Mouse (Mus musculus) erythroid progenitor cell, adult 5-6 weeks (primary cell): ENCODE measurements around the gene Preb. TPM values are rescaled to one million over a fixed set of nuclear protein-coding genes. Genes with fewer than 3 reads are reported as not detected.

ENCODE experiments used
- ATAC-seq: replicated peaks from 2 replicates; pipeline ENCODE4 v1.8.0; 2016; ENCODE audit warnings: moderate number of reproducible peaks, mild to moderate bottlenecking, moderate TSS enrichment, inconsistent platforms; ENCODE audit not compliant: poor library complexity, low FRiP score, severe bottlenecking
- total RNA-seq, 2 experiments: library from RNA; stranded (forward) in 1 of 2; stranded (reverse) in 1 of 2; fragments of 150-400 nt in 1 of 2; fragments of 186-747, 209-891 nt in 1 of 2; gene quantifications; 2 replicates each; pipeline versions ENCODE4 v1.2.3 to v1.2.4; 2015 to 2017; ENCODE audit warnings: low replicate concordance in 2 of 2

Gene Preb
- total RNA-seq, 2 experiments from 2014 or later: 8.2 to 42.3 TPM

GRCm38 (mm10) chr5:30957891-30958290 lies 2.3 kb downstream of the Preb start:
- ATAC-seq: no peak

GRCm38 (mm10) chr5:30955751-30956150 lies 4.4 kb downstream of the Preb start:
- ATAC-seq: no peak

GRCm38 (mm10) chr5:30954556-30954955 lies 5.6 kb downstream of the Preb start:
- no peak for ATAC-seq

- ATAC-seq: no peak
Observed at GRCm38 (mm10) chr5:30954065-30954464, 6.1 kb downstream of the Preb start.

GRCm38 (mm10) chr5:30952551-30952950 lies 7.6 kb downstream of the Preb start:
- no peak for ATAC-seq

- ATAC-seq: no peak
Observed at GRCm38 (mm10) chr5:30951706-30952105, 8.5 kb downstream of the Preb start.

GRCm38 (mm10) chr5:30950922-30951321 lies 9.2 kb downstream of the Preb start:
- ATAC-seq: no peak

GRCm38 (mm10) chr5:30950451-30950850 lies 9.7 kb downstream of the Preb start:
- ATAC-seq: no peak

- peak; percentile 86 for ATAC-seq
Observed at GRCm38 (mm10) chr5:30949654-30950326, 10.4 kb downstream of the Preb start.

GRCm38 (mm10) chr5:30948620-30949019 lies 11.5 kb downstream of the Preb start:
- no peak for ATAC-seq

- no peak for ATAC-seq
Observed at GRCm38 (mm10) chr5:30944956-30945781, 15.0 kb downstream of the Preb start, which contains the start of gene Cgref1. Gene Cgref1 (minus strand): TSS chr5:30945591.

- no peak for ATAC-seq
Observed at GRCm38 (mm10) chr5:30944344-30944743, 15.8 kb downstream of the Preb start.

- no peak for ATAC-seq
Observed at GRCm38 (mm10) chr5:30943004-30943403, 17.2 kb downstream of the Preb start.

GRCm38 (mm10) chr5:30934725-30935461 lies 25.3 kb downstream of the Preb start:
- ATAC-seq: no peak

GRCm38 (mm10) chr5:30933705-30934104 lies 26.5 kb downstream of the Preb start:
- no peak for ATAC-seq

- no peak for ATAC-seq
Observed at GRCm38 (mm10) chr5:30931378-30931777, 28.8 kb downstream of the Preb start.

GRCm38 (mm10) chr5:30930846-30931245 lies 29.3 kb downstream of the Preb start:
- ATAC-seq: no peak

- 0 out of 2 replicates have a peak, but pooled peaks have one; percentile 38 for ATAC-seq
Observed at GRCm38 (mm10) chr5:30930121-30930520, 30.0 kb downstream of the Preb start.

GRCm38 (mm10) chr5:30927945-30928529 lies 32.1 kb downstream of the Preb start:
- no peak for ATAC-seq

GRCm38 (mm10) chr5:30926073-30926472 lies 34.1 kb downstream of the Preb start:
- ATAC-seq: no peak
